Mouse (Mus musculus) midbrain, postnatal 0 days (tissue): ENCODE measurements at regions not wholly inside any gene's neighbourhood (a gene's known extent, or its start where the extent isn't known, plus 50 kb on each side); places are given as distances from the start of the nearest gene placed in this dataset.

ENCODE experiments used
- ATAC-seq: fragments of 200-750 bp; cut with Nextera tagmentation; 2 replicates; pipeline ENCODE4 v1.8.0; 2017; ENCODE audit warnings: moderate number of reproducible peaks, mild to moderate bottlenecking, moderate TSS enrichment, moderate library complexity; ENCODE audit not compliant: low FRiP score
- DNase-seq: peaks from one replicate; pipeline ENCODE4 v3.0.0-alpha.2; 2015; ENCODE audit warnings: low spot score
- H3K27ac ChIP-seq: fragments of 300-500 bp; sonication (generic); 2 replicates; pipeline ENCODE4 v1.5.1; 2014; ENCODE audit warnings: low read depth, mild to moderate bottlenecking, low read length, mixed read lengths
- H3K27me3 ChIP-seq: fragments of 300-500 bp; sonication (generic); 2 replicates; pipeline ENCODE4 v1.6.1; 2014; ENCODE audit warnings: low read length, control low read depth, mixed read lengths; ENCODE audit not compliant: insufficient read depth
- H3K36me3 ChIP-seq: fragments of 300-500 bp; sonication (generic); 2 replicates; pipeline ENCODE4 v1.6.1; 2014; ENCODE audit warnings: low read length, control low read depth, mixed read lengths; ENCODE audit not compliant: insufficient read depth
- H3K4me1 ChIP-seq: fragments of 300-500 bp; sonication (generic); 2 replicates; pipeline ENCODE4 v1.6.1; 2014; ENCODE audit warnings: mild to moderate bottlenecking, control low read depth, antibody characterized with exemption, low read length, mixed read lengths; ENCODE audit not compliant: insufficient read depth
- H3K4me2 ChIP-seq: fragments of 300-500 bp; sonication (generic); 2 replicates; pipeline ENCODE4 v1.6.1; 2014; ENCODE audit warnings: low read depth, mild to moderate bottlenecking, low read length, mixed read lengths; ENCODE audit not compliant: poor library complexity, severe bottlenecking
- H3K4me3 ChIP-seq: fragments of 300-500 bp; sonication (generic); 2 replicates; pipeline ENCODE4 v1.5.1; 2014; ENCODE audit warnings: low read depth, mild to moderate bottlenecking, low read length, moderate library complexity
- H3K9ac ChIP-seq: fragments of 300-500 bp; sonication (generic); replicated peaks from 2 replicates; pipeline ENCODE4 v1.6.1; 2014; ENCODE audit warnings: mild to moderate bottlenecking, low read length, moderate library complexity, mixed read lengths; ENCODE audit not compliant: poor library complexity, severe bottlenecking
- H3K9me3 ChIP-seq: fragments of 300-500 bp; sonication (generic); 2 replicates; pipeline ENCODE4 v1.6.1; 2016; ENCODE audit warnings: low read length, control low read depth
- CTCF ChIP-seq: IDR thresholded peaks from 2 replicates; pipeline ENCODE4 v1.5.1; 2016; ENCODE audit warnings: antibody characterized with exemption, mild to moderate bottlenecking
- WGBS: fragments of 180-500 bp; shearing (Covaris S2); extraction: QIAGEN DNeasy Blood & Tissue Kit; methylation state at CpG from one replicate; pipeline ENCODE4 v1.1.7; 2014; 5-methylcytosine and 5-hydroxymethylcytosine counted together

DNA sequence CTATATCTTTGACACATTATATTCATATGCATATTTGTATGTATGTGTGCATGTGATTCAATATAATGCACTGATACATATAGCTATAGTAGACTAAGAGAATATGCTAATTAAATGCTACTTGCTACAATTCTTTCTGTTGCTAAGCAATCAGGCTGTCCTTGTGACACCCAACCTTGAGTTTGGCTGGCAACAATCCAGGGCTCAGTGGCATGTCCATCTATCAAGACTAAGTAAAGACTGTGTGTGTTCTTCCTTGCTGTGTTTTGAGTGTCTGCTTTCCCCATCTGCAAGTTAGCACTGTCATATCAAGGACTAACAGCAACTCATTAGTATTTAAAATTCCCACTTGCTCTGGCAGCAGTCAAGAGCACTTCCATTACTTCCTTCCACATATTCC is 301.2 kb upstream of the Chl1 start:
- Histone ChIP-seq H3K36me3 (no peaks in the 10 kb centered on the region), H3K4me1 (no peaks in the 10 kb centered on the region), H3K9ac (no peak overlapping the region), H3K4me3 (no peak overlapping the region), H3K9me3 (no peaks in the 10 kb centered on the region), H3K4me2 (no peak overlapping the region), H3K27me3 (no peaks in the 10 kb centered on the region), H3K27ac (no peak overlapping the region)
- ATAC-seq (no peak), DNase-seq (peak; percentile 67)
- no peak for TF ChIP-seq CTCF

DNA sequence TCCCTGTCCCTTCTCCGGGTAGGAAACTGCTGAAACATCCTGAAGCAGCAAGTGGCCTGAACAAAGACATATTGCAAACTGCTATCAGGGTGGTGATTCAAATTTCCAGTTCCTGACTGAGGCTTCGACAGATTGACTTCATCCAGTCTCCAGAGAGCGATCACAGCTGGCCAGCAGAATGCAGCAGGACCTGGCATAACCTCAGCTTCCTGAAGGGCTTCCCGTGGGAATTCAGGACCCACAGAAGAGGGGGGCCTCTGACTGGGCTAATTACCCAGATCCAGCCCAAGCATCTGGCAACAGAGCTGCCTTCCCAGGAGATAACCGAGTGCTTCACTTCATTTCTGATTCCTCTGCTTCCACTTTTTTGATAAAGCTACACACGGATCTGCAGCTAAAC is 297.2 kb upstream of the Chl1 start:
- Histone ChIP-seq H3K4me2 (no peak overlapping the region), H3K27ac (no peak overlapping the region), H3K4me1 (no peaks in the 10 kb centered on the region), H3K9me3 (no peaks in the 10 kb centered on the region), H3K4me3 (no peak overlapping the region), H3K9ac (no peak overlapping the region), H3K36me3 (no peaks in the 10 kb centered on the region), H3K27me3 (no peaks in the 10 kb centered on the region)
- DNase-seq (peak; percentile 32), ATAC-seq (no peak)
- 49% methylated on average over 6 of the region's 6 CpGs for WGBS
- TF ChIP-seq CTCF, result no peak

DNA sequence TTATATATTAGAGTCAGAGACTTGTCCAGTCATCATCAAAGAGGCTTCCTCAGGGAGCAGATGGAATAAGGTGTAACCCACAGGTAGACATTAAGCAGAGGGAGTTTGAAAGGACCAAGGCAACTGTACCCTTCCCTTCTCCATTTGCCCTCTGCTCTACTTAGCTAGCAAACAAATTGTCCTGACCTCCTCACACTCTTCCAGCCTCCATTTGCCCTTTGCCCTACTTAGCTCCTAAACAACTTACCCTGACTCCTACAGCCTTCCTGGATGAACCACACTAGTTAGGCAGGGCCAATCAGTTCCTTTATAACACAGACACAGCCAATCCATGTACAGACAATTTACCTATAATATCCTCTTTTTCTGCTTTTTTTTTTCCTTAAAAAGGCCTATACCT is 273.5 kb upstream of the Chl1 start:
- Histone ChIP-seq H3K4me3 (no peak overlapping the region), H3K36me3 (no peaks in the 10 kb centered on the region), H3K27ac (no peak overlapping the region), H3K4me2 (no peak overlapping the region), H3K9me3 (no peaks in the 10 kb centered on the region), H3K4me1 (no peaks in the 10 kb centered on the region), H3K9ac (no peak overlapping the region), H3K27me3 (no peaks in the 10 kb centered on the region)
- ATAC-seq (no peak), DNase-seq (no peak)
- no peak for TF ChIP-seq CTCF

DNA sequence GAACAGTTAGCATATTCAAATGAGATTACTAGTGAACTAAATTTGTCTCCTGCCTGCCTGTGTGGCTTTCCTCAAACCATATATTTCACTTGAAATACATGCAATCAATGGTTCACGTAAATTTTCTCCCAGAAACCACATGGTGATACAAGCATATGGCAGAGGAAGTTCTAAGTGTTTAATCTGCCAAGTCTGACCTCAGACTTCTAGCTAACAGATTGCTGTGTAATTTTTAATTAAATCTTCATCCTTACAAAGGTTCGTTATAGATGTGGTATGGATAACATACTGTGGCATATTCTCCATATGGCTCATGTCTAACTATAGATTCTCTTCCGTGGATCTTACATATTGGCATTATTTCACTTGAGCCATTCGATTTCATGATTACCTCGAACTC is 241.4 kb upstream of the Chl1 start:
- H3K4me3 ChIP-seq, result no peak overlapping the region
- no peak overlapping the region for H3K9ac ChIP-seq
- H3K27ac ChIP-seq, result no peak overlapping the region
- DNase-seq, result no peak
- H3K27me3 ChIP-seq, result no peaks in the 10 kb centered on the region
- WGBS, result 90% methylated on average over 5 of the region's 5 CpGs
- no peak for ATAC-seq
- no peak overlapping the region for H3K4me2 ChIP-seq
- H3K9me3 ChIP-seq, result no peaks in the 10 kb centered on the region
- no peak for TF ChIP-seq CTCF
- H3K4me1 ChIP-seq, result no peaks in the 10 kb centered on the region
- H3K36me3 ChIP-seq, result no peaks in the 10 kb centered on the region

DNA sequence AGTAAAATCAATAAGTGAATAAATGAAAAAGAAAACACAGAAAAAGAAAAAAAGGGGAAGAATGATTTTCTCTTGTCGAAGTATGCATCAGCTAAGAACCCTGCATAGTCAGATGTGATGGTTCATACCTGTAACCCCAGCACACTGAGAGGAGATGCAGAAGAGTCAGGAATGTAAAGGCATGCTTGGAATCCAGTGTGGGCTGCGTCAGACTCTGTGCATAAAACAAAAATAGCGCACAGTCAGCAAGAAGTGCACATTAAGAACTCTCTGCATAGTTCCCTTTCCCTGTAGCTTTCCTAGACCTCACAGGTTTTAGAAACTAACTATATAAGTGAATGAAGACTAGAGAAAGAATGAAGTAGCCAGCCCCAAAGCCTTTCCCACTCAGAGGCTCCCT is 238.2 kb upstream of the Chl1 start:
- ATAC-seq (no peak), DNase-seq (no peak)
- Histone ChIP-seq H3K4me2 (no peak overlapping the region), H3K4me3 (no peak overlapping the region), H3K9ac (no peak overlapping the region), H3K36me3 (no peaks in the 10 kb centered on the region), H3K27me3 (no peaks in the 10 kb centered on the region), H3K4me1 (no peaks in the 10 kb centered on the region), H3K27ac (no peak overlapping the region), H3K9me3 (no peaks in the 10 kb centered on the region)
- no peak for TF ChIP-seq CTCF
- 85% methylated on average over 3 of the region's 3 CpGs for WGBS

DNA sequence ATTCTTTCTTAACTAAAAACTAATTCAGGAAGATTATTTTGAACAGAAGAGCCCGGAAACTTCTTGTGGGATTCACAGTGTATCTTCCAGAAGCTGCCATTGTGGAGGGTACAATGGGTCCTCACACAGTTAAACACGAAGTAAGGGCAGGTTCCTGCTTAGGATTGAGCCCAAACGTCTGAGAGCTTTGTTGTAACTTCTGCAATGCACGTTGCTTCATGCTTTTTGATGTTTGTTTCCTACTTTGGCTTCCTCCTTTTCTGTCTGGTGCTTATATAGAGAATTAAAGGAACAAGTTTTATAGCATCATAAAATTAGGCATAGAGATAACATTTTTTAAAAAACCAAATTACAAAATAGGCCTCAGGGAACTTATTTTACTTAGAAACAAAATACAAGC is 235.3 kb upstream of the Chl1 start:
- 59% methylated on average over 4 of the region's 4 CpGs for WGBS
- Histone ChIP-seq H3K27ac (no peak overlapping the region), H3K36me3 (no peaks in the 10 kb centered on the region), H3K4me1 (no peaks in the 10 kb centered on the region), H3K27me3 (no peaks in the 10 kb centered on the region), H3K4me2 (no peak overlapping the region), H3K9ac (no peak overlapping the region), H3K4me3 (no peak overlapping the region), H3K9me3 (no peaks in the 10 kb centered on the region)
- TF ChIP-seq CTCF, result no peak
- DNase-seq (no peak), ATAC-seq (no peak)

DNA sequence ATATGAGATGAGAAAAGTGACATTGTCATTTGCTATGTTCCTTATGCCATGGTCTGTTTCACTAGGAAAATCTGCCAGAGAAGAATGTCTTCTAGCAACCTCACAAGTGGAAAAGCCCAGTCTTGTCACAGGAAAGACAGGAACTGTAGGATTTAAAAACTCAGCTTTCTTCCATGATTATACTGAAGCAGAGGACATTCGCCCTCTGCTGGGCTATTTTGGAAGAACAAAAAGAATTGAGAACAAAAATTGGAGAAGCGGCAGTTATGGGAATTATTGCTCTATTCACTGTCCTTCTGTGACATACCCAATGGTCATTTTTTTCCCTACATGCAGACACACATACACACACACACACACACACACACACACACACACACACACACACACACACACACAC is 234.9 kb upstream of the Chl1 start:
- Histone ChIP-seq H3K9ac (no peak overlapping the region), H3K4me3 (no peak overlapping the region), H3K4me1 (no peaks in the 10 kb centered on the region), H3K4me2 (no peak overlapping the region), H3K36me3 (no peaks in the 10 kb centered on the region), H3K27me3 (no peaks in the 10 kb centered on the region), H3K27ac (no peak overlapping the region), H3K9me3 (no peaks in the 10 kb centered on the region)
- peak; percentile 67 for DNase-seq
- no peak for ATAC-seq
- 20% methylated on average over 2 of the region's 2 CpGs for WGBS
- TF ChIP-seq CTCF, result peak; percentile 83
